Mouse (Mus musculus) hindbrain, postnatal 0 days (tissue): ENCODE data around the gene Nyap2. TPM values are rescaled to one million over a fixed set of nuclear protein-coding genes. Genes with fewer than 3 reads are reported as not detected.

Experiments used
- ATAC-seq: fragments of 200-750 bp; cut with Nextera tagmentation; 2 replicates; pipeline ENCODE4 v1.8.0; 2017; ENCODE audit warnings: mild to moderate bottlenecking, moderate TSS enrichment, moderate library complexity
- DNase-seq: peaks from one replicate; pipeline ENCODE4 v3.0.0-alpha.2; 2015; ENCODE audit warnings: low spot score
- H3K27ac ChIP-seq: fragments of 300-500 bp; sonication (generic); 2 replicates; pipeline ENCODE4 v1.5.1; 2014; ENCODE audit warnings: mild to moderate bottlenecking
- H3K27me3 ChIP-seq: fragments of 300-500 bp; sonication (generic); 2 replicates; pipeline ENCODE4 v1.6.1; 2014; ENCODE audit warnings: low read length, mixed read lengths; ENCODE audit not compliant: insufficient read depth
- H3K36me3 ChIP-seq: fragments of 300-500 bp; sonication (generic); 2 replicates; pipeline ENCODE4 v1.6.1; 2014; ENCODE audit warnings: low read length, mixed read lengths; ENCODE audit not compliant: insufficient read depth
- H3K4me1 ChIP-seq: fragments of 300-500 bp; sonication (generic); 2 replicates; pipeline ENCODE4 v1.6.1; 2014; ENCODE audit warnings: antibody characterized with exemption, low read length, mixed read lengths; ENCODE audit not compliant: insufficient read depth
- H3K4me2 ChIP-seq: fragments of 300-500 bp; sonication (generic); 2 replicates; pipeline ENCODE4 v1.6.1; 2014; ENCODE audit warnings: low read depth, mild to moderate bottlenecking, low read length, moderate library complexity, mixed read lengths
- H3K4me3 ChIP-seq: fragments of 300-500 bp; sonication (generic); 2 replicates; pipeline ENCODE4 v1.5.1; 2014; ENCODE audit warnings: low read length
- H3K9ac ChIP-seq: fragments of 300-500 bp; sonication (generic); replicated peaks from 2 replicates; pipeline ENCODE4 v1.6.1; 2014; ENCODE audit warnings: mild to moderate bottlenecking, low read length, moderate library complexity, mixed read lengths
- H3K9me3 ChIP-seq: fragments of 300-500 bp; sonication (generic); 2 replicates; pipeline ENCODE4 v1.6.1; 2016; ENCODE audit warnings: low read length, mixed read lengths
- CTCF ChIP-seq: IDR thresholded peaks from 2 replicates; pipeline ENCODE4 v1.5.1; 2016; ENCODE audit warnings: antibody characterized with exemption, control low read depth, low read depth
- WGBS: fragments of 180-500 bp; shearing (Covaris S2); extraction: QIAGEN DNeasy Blood & Tissue Kit; methylation state at CpG from one replicate; pipeline ENCODE4 v1.1.7; 2014; 5-methylcytosine and 5-hydroxymethylcytosine counted together
- polyA plus RNA-seq: library from polyadenylated mRNA; unstranded; fragments of >200 nt; fragmentation: Nextera tagmentation; extraction: Ambion mirVana; gene quantifications from 2 replicates; pipeline ENCODE4 v1.2.1, GENCODE M21; 2015
- total RNA-seq: library from RNA; depleted of rRNA; stranded (reverse); fragments of >200 nt; gene quantifications from 2 replicates; pipeline ENCODE4 v1.2.3, GENCODE M21; 2014

The Nyap2 gene
- total and polyA plus RNA-seq, 2 experiments from 2014 or later: 12.5 to 39.3 TPM

DNA sequence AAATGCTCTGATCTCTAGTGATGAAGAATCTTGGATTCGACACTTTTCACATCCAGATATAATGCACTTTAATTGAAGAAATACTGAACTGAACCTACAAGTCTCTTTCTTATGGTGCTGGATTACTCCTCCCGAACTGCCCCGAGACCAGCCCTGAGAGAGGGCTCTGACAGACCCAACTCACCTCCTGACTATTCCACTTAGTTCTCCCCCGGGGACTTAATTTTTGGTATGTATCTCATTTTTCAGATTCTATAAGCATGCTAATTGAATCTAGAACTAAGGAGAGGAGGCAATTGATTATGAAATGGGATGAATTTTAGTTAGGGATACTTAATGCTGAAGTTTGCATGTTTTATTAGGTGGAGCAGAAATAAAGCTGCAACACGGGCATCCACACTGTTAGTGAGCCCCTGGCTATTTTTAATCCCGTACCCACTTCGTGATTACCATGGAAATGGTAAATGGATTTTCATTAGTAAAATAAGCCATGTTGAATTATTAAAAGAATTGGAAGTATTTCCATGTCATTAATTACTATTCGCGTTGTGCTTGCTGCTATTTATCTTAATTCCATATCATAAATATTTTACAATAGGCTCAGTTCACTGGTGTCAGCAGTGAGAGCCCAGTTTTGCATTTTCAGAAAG is 1.0 kb downstream of the Nyap2 start:
- no peaks in the 10 kb centered on the region for H3K27me3 ChIP-seq
- peak overlapping the region; percentile 58 for H3K4me2 ChIP-seq
- H3K36me3 ChIP-seq: no peaks in the 10 kb centered on the region
- no peaks in the 10 kb centered on the region for H3K9me3 ChIP-seq
- H3K4me1 ChIP-seq: no peaks in the 10 kb centered on the region
- no peak for TF ChIP-seq CTCF
- ATAC-seq (peak; percentile 50; the same call in 1 of the 2 replicates), DNase-seq (peak; percentile 31)
- H3K9ac ChIP-seq: peak overlapping the region; percentile 68
- 50% methylated on average over 9 of the region's 9 CpGs for WGBS
- H3K27ac ChIP-seq: peak overlapping the region; percentile 94
- peak overlapping the region; percentile 52 for H3K4me3 ChIP-seq

- H3K9me3 ChIP-seq: no peaks in the 10 kb centered on the region
- 74% methylated on average over 5 of the region's 5 CpGs for WGBS
- no peak for TF ChIP-seq CTCF
- H3K36me3 ChIP-seq: no peaks in the 10 kb centered on the region
- H3K27me3 ChIP-seq: no peaks in the 10 kb centered on the region
- no peak overlapping the region for H3K9ac ChIP-seq
- ATAC-seq: no peak
- no peak for DNase-seq
- H3K4me1 ChIP-seq: no peaks in the 10 kb centered on the region
- H3K27ac ChIP-seq: no peak overlapping the region
- no peak overlapping the region for H3K4me2 ChIP-seq
- H3K4me3 ChIP-seq: no peak overlapping the region
Observed at GRCm38 (mm10) chr1:81087485-81087884, 10.7 kb downstream of the Nyap2 start.

GRCm38 (mm10) chr1:81090400-81090799 is 13.7 kb downstream of the Nyap2 start:
- ATAC-seq: no peak

GRCm38 (mm10) chr1:81090979-81091378 is 14.2 kb downstream of the Nyap2 start:
- ATAC-seq: no peak
- DNase-seq: peak; percentile 44
- no peak for TF ChIP-seq CTCF
- no peak overlapping the region for H3K4me2 ChIP-seq
- no peak overlapping the region for H3K9ac ChIP-seq
- H3K27ac ChIP-seq: no peak overlapping the region
- H3K36me3 ChIP-seq: no peaks in the 10 kb centered on the region
- 63% methylated on average over 3 of the region's 3 CpGs for WGBS
- H3K9me3 ChIP-seq: no peaks in the 10 kb centered on the region
- H3K4me1 ChIP-seq: no peaks in the 10 kb centered on the region
- H3K27me3 ChIP-seq: no peaks in the 10 kb centered on the region
- no peak overlapping the region for H3K4me3 ChIP-seq

More at GRCm38 (mm10) chr1:81090400-81090799, 13.7 kb downstream of the Nyap2 start:
- no peaks in the 10 kb centered on the region for H3K36me3 ChIP-seq
- DNase-seq: no peak
- no peaks in the 10 kb centered on the region for H3K9me3 ChIP-seq
- no peak for TF ChIP-seq CTCF
- WGBS: 89% methylated on average over 1 of the region's 1 CpGs
- no peak overlapping the region for H3K9ac ChIP-seq
- H3K4me3 ChIP-seq: no peak overlapping the region
- no peaks in the 10 kb centered on the region for H3K4me1 ChIP-seq
- no peak overlapping the region for H3K4me2 ChIP-seq
- no peaks in the 10 kb centered on the region for H3K27me3 ChIP-seq
- no peak overlapping the region for H3K27ac ChIP-seq

GRCm38 (mm10) chr1:81092056-81092455 is 15.3 kb downstream of the Nyap2 start:
- H3K4me1 ChIP-seq: no peaks in the 10 kb centered on the region
- H3K4me3 ChIP-seq: no peak overlapping the region
- DNase-seq (no peak), ATAC-seq (no peak)
- no peaks in the 10 kb centered on the region for H3K9me3 ChIP-seq
- no peak overlapping the region for H3K4me2 ChIP-seq
- no peak for TF ChIP-seq CTCF
- no peaks in the 10 kb centered on the region for H3K27me3 ChIP-seq
- no peak overlapping the region for H3K27ac ChIP-seq
- H3K36me3 ChIP-seq: no peaks in the 10 kb centered on the region
- H3K9ac ChIP-seq: no peak overlapping the region
- WGBS: 61% methylated on average over 2 of the region's 2 CpGs

GRCm38 (mm10) chr1:81092886-81093285 is 16.1 kb downstream of the Nyap2 start:
- Histone ChIP-seq H3K9me3 (no peaks in the 10 kb centered on the region), H3K4me1 (no peaks in the 10 kb centered on the region), H3K4me2 (no peak overlapping the region), H3K36me3 (no peaks in the 10 kb centered on the region), H3K4me3 (no peak overlapping the region), H3K27ac (no peak overlapping the region), H3K27me3 (no peaks in the 10 kb centered on the region), H3K9ac (no peak overlapping the region)
- WGBS: 89% methylated on average over 4 of the region's 4 CpGs
- TF ChIP-seq CTCF: no peak
- no peak for DNase-seq
- ATAC-seq: no peak

- H3K36me3 ChIP-seq: no peaks in the 10 kb centered on the region
- no peak for DNase-seq
- H3K4me2 ChIP-seq: no peak overlapping the region
- H3K4me3 ChIP-seq: no peak overlapping the region
- no peaks in the 10 kb centered on the region for H3K27me3 ChIP-seq
- no peak for ATAC-seq
- H3K9me3 ChIP-seq: no peaks in the 10 kb centered on the region
- no peaks in the 10 kb centered on the region; the same call in 1 of the 2 replicates for H3K4me1 ChIP-seq
- WGBS: 10% methylated on average over 1 of the region's 1 CpGs
- H3K9ac ChIP-seq: no peak overlapping the region
- no peak overlapping the region for H3K27ac ChIP-seq
- TF ChIP-seq CTCF: no peak
Observed at GRCm38 (mm10) chr1:81098950-81099349, 22.2 kb downstream of the Nyap2 start.
